Mouse (Mus musculus): ENCODE results near the gene Mbd3l2.
"Not testable (repeated sequence)": the region's sequence is repeated elsewhere in the genome, so short reads cannot be mapped to it uniquely, and the experiment has no call there.

Gene Mbd3l2

GRCm38 (mm10) chr9:18430354-18430753 is at the start of gene Mbd3l2:
Gene Mbd3l2, plus strand, starts transcription at chr9:18430654.
- no peak for DNase-seq (ENCODE audit: low spot score)

- no peak for DNase-seq (ENCODE audit: low spot score)
These were observed 44.7 kb upstream of the Mbd3l2 start for GRCm38 (mm10) chr9:18385782-18386181.

- no peak for DNase-seq (ENCODE audit: low spot score)
These were observed 30.8 kb upstream of the Mbd3l2 start for GRCm38 (mm10) chr9:18399629-18400028.

- not testable (repeated sequence) for DNase-seq (ENCODE audit: low spot score)
These were observed 27.6 kb upstream of the Mbd3l2 start, which contains the start of gene Naalad2 for GRCm38 (mm10) chr9:18402895-18403294. Gene Naalad2, minus strand, starts transcription at chr9:18402995.

- DNase-seq (ENCODE audit: low spot score): no peak
These were observed 26.3 kb upstream of the Mbd3l2 start, which contains the start of gene Ubtfl1 for GRCm38 (mm10) chr9:18404118-18404517. Gene Ubtfl1, plus strand, starts transcription at chr9:18404418.

- DNase-seq (ENCODE audit: low spot score): not testable (repeated sequence)
These were observed 18.1 kb upstream of the Mbd3l2 start for GRCm38 (mm10) chr9:18412371-18412770.

GRCm38 (mm10) chr9:18431687-18432086 is 1.2 kb downstream of the Mbd3l2 start:
- no peak for DNase-seq (ENCODE audit: low spot score)

- no peak for DNase-seq (ENCODE audit: low spot score)
These were observed 26.1 kb downstream of the Mbd3l2 start for GRCm38 (mm10) chr9:18456520-18456919.

GRCm38 (mm10) chr9:18467350-18467749 is 36.9 kb downstream of the Mbd3l2 start:
- DNase-seq (ENCODE audit: low spot score): no peak

GRCm38 (mm10) chr9:18468005-18468404 is 37.6 kb downstream of the Mbd3l2 start:
- DNase-seq (ENCODE audit: low spot score): no peak

GRCm38 (mm10) chr9:18473324-18474128 is 43.1 kb downstream of the Mbd3l2 start:
- peak; percentile 87 for DNase-seq (ENCODE audit: low spot score)

GRCm38 (mm10) chr9:18478168-18478567 is 47.7 kb downstream of the Mbd3l2 start, which contains the start of the genes Zfp558 and Mbd3l1:
Gene Zfp558, minus strand, starts transcription at chr9:18478268.
Gene Mbd3l1, plus strand, starts transcription at chr9:18478359.
- DNase-seq (ENCODE audit: low spot score): no peak
